Mouse (Mus musculus) bone marrow, adult 2 months (tissue): ENCODE measurements at regions not wholly inside any gene's neighbourhood (a gene's known extent, or its start where the extent isn't known, plus 50 kb on each side); places are given as distances from the start of the nearest gene placed in this dataset.

Experiments used
- CTCF ChIP-seq: fragments of 200-500 bp; IDR thresholded peaks from 2 replicates; pipeline ENCODE4 v1.5.1; 2011; ENCODE audit warnings: low read length, control low read depth; ENCODE audit not compliant: control insufficient read depth, insufficient read depth
- POLR2A ChIP-seq: fragments of 200-500 bp; IDR thresholded peaks from 2 replicates; pipeline ENCODE4 v1.6.1; 2011; ENCODE audit warnings: low read depth, mild to moderate bottlenecking, control low read depth, low read length, borderline replicate concordance; ENCODE audit not compliant: control insufficient read depth

DNA sequence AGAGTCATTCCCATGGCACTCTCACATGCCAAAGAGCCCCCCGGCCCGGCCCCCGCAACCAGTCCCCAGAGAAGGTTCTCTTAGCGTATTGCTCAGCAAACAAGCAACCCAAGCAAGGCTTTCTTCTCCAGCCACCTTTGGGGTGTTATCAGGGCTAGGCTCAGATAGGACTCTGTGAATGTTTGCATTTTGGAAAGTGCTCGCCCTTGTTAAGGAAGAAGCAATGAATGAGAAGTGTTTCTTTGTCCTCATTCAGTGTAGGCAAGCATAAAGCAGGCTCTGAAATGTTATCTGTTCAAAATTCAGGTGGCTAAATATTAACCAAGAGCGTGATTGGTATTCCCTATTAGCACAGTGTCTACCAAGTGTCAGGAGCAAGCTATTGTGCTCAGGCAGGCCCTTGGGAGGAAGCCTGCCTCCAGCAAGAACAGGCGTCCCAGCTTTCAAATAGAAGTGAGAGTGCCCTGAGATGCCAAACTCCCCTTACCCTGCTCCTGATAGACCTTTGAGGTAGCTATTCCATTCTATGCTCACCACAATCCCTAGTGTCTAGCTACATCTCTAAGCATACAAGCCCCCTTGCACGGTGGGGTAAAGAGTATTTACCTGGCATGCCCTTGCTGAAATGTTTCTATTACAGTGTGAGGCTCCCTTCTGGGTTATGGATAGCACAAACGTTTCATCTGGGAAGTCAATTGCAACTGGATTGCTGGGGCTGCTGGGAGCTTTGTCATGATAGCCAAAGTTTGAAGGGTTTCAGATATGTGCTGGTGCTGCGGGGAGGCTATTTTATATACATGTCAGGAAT, 191.7 kb downstream of the Fam43a start:
- TF ChIP-seq CTCF = no peak
- no peak for TF ChIP-seq POLR2A
